Mouse (Mus musculus) lung, adult 2 months (tissue): ENCODE measurements around the gene Nipal1.

Experiments
- CTCF ChIP-seq: fragments of 200-500 bp; IDR thresholded peaks from 2 replicates; pipeline ENCODE4 v1.5.1; 2011; ENCODE audit warnings: mild to moderate bottlenecking, low read length, control low read depth; ENCODE audit not compliant: insufficient read depth
- POLR2A ChIP-seq: fragments of 200-500 bp; IDR thresholded peaks from 2 replicates; pipeline ENCODE4 v1.6.1; 2011; ENCODE audit warnings: low read depth, mild to moderate bottlenecking, control low read depth, low read length, borderline replicate concordance; ENCODE audit errors: extremely low read depth

DNA sequence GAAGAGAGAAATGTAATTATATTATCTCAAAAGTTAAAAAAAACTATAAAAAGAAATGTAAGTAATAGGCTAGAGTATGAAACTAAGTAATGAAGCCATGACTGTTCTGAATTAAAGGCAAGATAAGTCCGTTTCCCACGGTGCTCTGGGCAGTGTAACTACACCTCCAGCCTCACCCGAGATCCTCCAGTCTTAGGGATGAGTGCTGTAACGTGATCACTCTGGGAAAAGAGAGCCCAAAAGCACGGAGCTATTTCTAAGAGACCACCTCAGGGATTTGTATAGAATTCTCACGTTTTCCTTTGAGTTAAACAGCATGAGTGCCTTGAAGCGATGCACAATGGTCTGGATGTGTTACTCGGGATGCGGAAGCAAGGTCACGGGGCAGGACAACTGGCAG, 58.5 kb downstream of the Nipal1 start:
- TF ChIP-seq POLR2A (no peak), CTCF (no peak)
